Mouse (Mus musculus) forebrain, postnatal 0 days (tissue): ENCODE data around the gene Sdc4. TPM values are rescaled to one million over a fixed set of nuclear protein-coding genes. Genes with fewer than 3 reads are reported as not detected.

Experiments used
- ATAC-seq: fragments of 200-750 bp; cut with Nextera tagmentation; 2 replicates; pipeline ENCODE4 v1.8.0; 2017; ENCODE audit warnings: mild to moderate bottlenecking, moderate library complexity
- DNase-seq: peaks from one replicate; pipeline ENCODE4 v3.0.0-alpha.2; 2015
- H3K27ac ChIP-seq: fragments of 300-500 bp; sonication (generic); 2 replicates; pipeline ENCODE4 v1.5.1; 2014; ENCODE audit warnings: low read depth, mild to moderate bottlenecking, antibody characterized with exemption, low read length, moderate library complexity, mixed read lengths
- H3K27me3 ChIP-seq: fragments of 300-500 bp; sonication (generic); 2 replicates; pipeline ENCODE4 v1.6.1; 2014; ENCODE audit warnings: mild to moderate bottlenecking, low read length, mixed read lengths; ENCODE audit not compliant: insufficient read depth
- H3K36me3 ChIP-seq: fragments of 300-500 bp; sonication (generic); 2 replicates; pipeline ENCODE4 v1.6.1; 2014; ENCODE audit warnings: mild to moderate bottlenecking, moderate library complexity; ENCODE audit not compliant: insufficient read depth
- H3K4me1 ChIP-seq: fragments of 300-500 bp; sonication (generic); 2 replicates; pipeline ENCODE4 v1.6.1; 2014; ENCODE audit warnings: antibody characterized with exemption; ENCODE audit not compliant: insufficient read depth
- H3K4me2 ChIP-seq: fragments of 300-500 bp; sonication (generic); 2 replicates; pipeline ENCODE4 v1.6.1; 2014; ENCODE audit warnings: low read depth, mild to moderate bottlenecking, moderate library complexity
- H3K4me3 ChIP-seq: fragments of 300-500 bp; sonication (generic); 2 replicates; pipeline ENCODE4 v1.5.1; 2014; ENCODE audit warnings: low read depth, low read length, mixed read lengths
- H3K9ac ChIP-seq: fragments of 300-500 bp; sonication (generic); 2 replicates; pipeline ENCODE4 v1.6.1; 2014; ENCODE audit warnings: mild to moderate bottlenecking
- H3K9me3 ChIP-seq: fragments of 300-500 bp; sonication (generic); 2 replicates; pipeline ENCODE4 v1.6.1; 2016; ENCODE audit warnings: low read length
- CTCF ChIP-seq: sonication (generic); IDR thresholded peaks from 2 replicates; pipeline ENCODE4 v1.5.1; 2016; ENCODE audit warnings: antibody characterized with exemption, control low read depth, low read depth
- WGBS: fragments of 180-500 bp; shearing (Covaris S2); extraction: QIAGEN DNeasy Blood & Tissue Kit; methylation state at CpG from one replicate; pipeline ENCODE4 v1.1.7; 2014; 5-methylcytosine and 5-hydroxymethylcytosine counted together
- polyA plus RNA-seq: library from polyadenylated mRNA; unstranded; fragments of >200 nt; fragmentation: Nextera tagmentation; extraction: Ambion mirVana; gene quantifications from 2 replicates; pipeline ENCODE4 v1.2.1, GENCODE M21; 2015
- total RNA-seq: library from RNA; depleted of rRNA; stranded (reverse); fragments of >200 nt; gene quantifications from 2 replicates; pipeline ENCODE4 v1.2.3, GENCODE M21; 2014

The Sdc4 gene
- total and polyA plus RNA-seq, 2 experiments from 2014 or later, result 14.0 to 16.5 TPM

- H3K4me3 ChIP-seq, result no peak overlapping the region
- DNase-seq (no peak), ATAC-seq (no peak)
- peak overlapping the region; percentile 45; the same call in 1 of the 2 replicates for H3K9ac ChIP-seq
- H3K9me3 ChIP-seq, result no peaks in the 10 kb centered on the region
- no peaks in the 10 kb centered on the region for H3K4me1 ChIP-seq
- peak overlapping the region; percentile 37 for H3K4me2 ChIP-seq
- no peak overlapping the region for H3K27ac ChIP-seq
- no peaks in the 10 kb centered on the region for H3K36me3 ChIP-seq
- WGBS, result 100% methylated on average over 1 of the region's 1 CpGs
- H3K27me3 ChIP-seq, result no peaks in the 10 kb centered on the region
- no peak for TF ChIP-seq CTCF
These were observed 12.7 kb upstream of the Sdc4 start for GRCm38 (mm10) chr2:164456413-164456812.

DNA sequence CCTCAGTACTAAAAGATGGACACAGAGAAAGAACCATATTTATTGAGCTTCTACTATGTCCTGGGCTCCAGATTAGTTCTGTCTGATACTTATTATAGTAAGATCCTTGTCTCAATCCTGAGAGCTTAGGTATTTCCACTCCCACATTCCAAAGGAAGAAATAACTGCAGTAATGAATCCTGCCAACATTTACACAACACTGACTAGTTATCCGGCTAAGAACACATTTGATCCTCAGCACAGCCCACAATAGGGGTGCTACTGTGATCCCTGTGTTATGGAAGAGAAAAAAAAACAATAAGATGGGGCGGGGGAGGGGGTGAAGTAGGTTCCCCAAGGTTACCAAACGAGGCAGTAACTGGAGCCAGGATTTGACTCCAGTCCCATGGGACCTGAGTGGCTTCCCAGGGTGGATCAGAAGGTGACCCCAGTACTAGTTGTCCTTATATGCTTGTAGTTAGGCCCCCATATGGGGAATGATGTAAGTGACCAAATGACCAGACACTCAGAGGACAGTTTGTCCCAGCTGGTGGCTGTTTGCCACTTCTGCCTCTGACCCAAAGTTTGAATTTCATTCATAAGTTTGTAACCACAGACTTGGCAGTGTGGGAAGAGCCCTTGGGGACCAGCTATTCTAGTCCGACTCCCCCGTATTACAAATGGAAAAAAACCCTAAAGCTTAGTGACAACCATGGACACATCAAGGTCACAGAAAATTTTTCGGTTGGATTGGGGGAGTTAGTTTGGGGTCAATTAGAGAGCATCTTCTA is 11.9 kb upstream of the Sdc4 start:
- H3K4me1 ChIP-seq, result no peaks in the 10 kb centered on the region
- no peaks in the 10 kb centered on the region for H3K9me3 ChIP-seq
- ATAC-seq (no peak), DNase-seq (no peak)
- TF ChIP-seq CTCF, result no peak
- no peak overlapping the region for H3K4me2 ChIP-seq
- no peaks in the 10 kb centered on the region for H3K36me3 ChIP-seq
- H3K27ac ChIP-seq, result no peak overlapping the region
- H3K4me3 ChIP-seq, result no peak overlapping the region
- H3K9ac ChIP-seq, result no peak overlapping the region
- 74% methylated on average over 6 of the region's 6 CpGs for WGBS
- no peaks in the 10 kb centered on the region for H3K27me3 ChIP-seq

- DNase-seq, result no peak
These were observed 11.2 kb upstream of the Sdc4 start for GRCm38 (mm10) chr2:164454846-164455245.

GRCm38 (mm10) chr2:164453887-164454500 is 10.3 kb upstream of the Sdc4 start:
- Histone ChIP-seq H3K4me3 (no peak overlapping the region), H3K4me2 (no peak overlapping the region), H3K36me3 (no peaks in the 10 kb centered on the region), H3K9ac (no peak overlapping the region), H3K9me3 (no peaks in the 10 kb centered on the region), H3K27ac (no peak overlapping the region), H3K4me1 (no peaks in the 10 kb centered on the region), H3K27me3 (no peaks in the 10 kb centered on the region)
- DNase-seq (no peak), ATAC-seq (no peak)
- TF ChIP-seq CTCF, result no peak
- WGBS, result 76% methylated on average over 7 of the region's 7 CpGs

More at GRCm38 (mm10) chr2:164454846-164455245, 11.2 kb upstream of the Sdc4 start:
- Histone ChIP-seq H3K27ac (no peak overlapping the region), H3K9me3 (no peaks in the 10 kb centered on the region), H3K27me3 (no peaks in the 10 kb centered on the region), H3K36me3 (no peaks in the 10 kb centered on the region), H3K4me3 (no peak overlapping the region), H3K4me2 (no peak overlapping the region), H3K9ac (no peak overlapping the region), H3K4me1 (no peaks in the 10 kb centered on the region)
- WGBS, result 70% methylated on average over 10 of the region's 10 CpGs
- ATAC-seq, result no peak
- TF ChIP-seq CTCF, result no peak

DNA sequence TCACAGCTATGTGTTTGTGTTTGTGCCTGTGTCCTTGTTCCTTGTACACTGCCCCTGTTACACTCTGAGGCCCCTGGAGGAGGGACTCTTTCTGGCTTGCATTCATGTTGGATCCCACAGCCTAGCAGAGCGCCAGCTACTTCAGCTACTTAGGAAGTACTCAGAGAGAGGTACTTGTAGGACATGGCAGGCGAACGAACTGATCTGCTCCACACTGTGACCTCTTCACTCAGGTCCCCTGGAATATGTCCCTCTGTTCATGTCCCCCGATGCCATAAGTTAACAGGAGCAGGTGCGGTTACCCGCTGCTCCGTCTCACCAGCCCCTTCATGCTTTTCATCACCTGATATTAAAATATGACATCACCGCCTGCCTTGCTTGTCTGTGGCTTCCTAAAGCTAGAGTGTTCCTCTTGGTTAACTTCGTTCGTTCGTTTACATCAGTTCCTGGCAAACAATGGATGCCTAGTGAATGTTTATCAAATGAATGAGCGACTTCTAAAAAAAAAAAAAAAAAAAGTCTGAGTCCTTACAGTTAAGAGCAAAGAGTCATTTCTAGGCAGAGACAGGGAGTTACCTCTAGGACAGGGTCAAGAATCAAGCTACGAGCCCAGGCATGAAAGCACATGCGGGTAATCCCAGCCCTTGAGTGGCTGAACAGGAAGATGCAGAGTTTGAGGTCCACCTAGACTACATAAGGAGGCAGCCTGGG is 9.5 kb upstream of the Sdc4 start:
- H3K4me2 ChIP-seq, result no peak overlapping the region
- H3K9ac ChIP-seq, result no peak overlapping the region
- DNase-seq (no peak), ATAC-seq (no peak)
- H3K36me3 ChIP-seq, result no peaks in the 10 kb centered on the region
- H3K4me1 ChIP-seq, result no peaks in the 10 kb centered on the region
- no peaks in the 10 kb centered on the region for H3K9me3 ChIP-seq
- no peak for TF ChIP-seq CTCF
- WGBS, result 84% methylated on average over 14 of the region's 14 CpGs
- no peak overlapping the region for H3K4me3 ChIP-seq
- H3K27ac ChIP-seq, result no peak overlapping the region
- H3K27me3 ChIP-seq, result no peaks in the 10 kb centered on the region

DNA sequence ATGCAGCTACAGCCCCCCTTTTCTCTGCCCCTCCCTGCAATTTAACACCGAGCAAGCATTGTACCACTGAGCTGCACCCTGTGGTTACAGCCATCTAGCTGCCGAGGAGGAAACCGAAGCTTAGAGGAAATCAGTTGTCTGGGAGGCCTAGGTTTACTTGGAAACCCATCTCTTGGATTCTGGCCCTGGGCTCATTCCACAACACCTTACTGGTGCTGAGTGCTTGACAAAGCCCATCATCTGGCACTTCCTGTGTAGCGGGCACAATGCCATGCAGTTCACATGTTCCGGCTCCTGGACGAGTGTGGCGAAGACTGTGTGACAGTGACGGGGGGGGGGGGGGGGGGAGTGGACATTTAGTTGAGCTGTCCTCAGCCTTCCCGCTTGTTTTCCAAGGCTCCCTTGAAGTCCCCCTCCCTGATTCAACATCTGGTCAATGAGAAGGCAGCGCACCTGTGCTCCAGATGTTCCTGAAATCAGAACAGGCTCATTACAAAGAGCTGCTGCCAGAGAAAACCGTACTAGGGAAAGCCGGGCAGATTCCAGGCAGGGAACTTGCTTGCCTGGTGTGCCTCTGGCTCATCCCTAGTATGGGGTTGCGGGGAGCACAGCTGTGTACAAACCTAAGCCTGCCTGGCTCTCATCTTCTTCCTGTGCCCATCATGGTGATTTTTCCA is 8.5 kb upstream of the Sdc4 start:
- ATAC-seq (no peak), DNase-seq (no peak)
- Histone ChIP-seq H3K27ac (no peak overlapping the region), H3K4me1 (no peaks in the 10 kb centered on the region), H3K9me3 (no peaks in the 10 kb centered on the region), H3K36me3 (no peaks in the 10 kb centered on the region), H3K4me2 (no peak overlapping the region), H3K9ac (no peak overlapping the region), H3K4me3 (no peak overlapping the region), H3K27me3 (no peaks in the 10 kb centered on the region)
- no peak for TF ChIP-seq CTCF
- 40% methylated on average over 13 of the region's 13 CpGs for WGBS
